1 mouse cellular context compared by ENCODE assay signal in the genomic region with DNA sequence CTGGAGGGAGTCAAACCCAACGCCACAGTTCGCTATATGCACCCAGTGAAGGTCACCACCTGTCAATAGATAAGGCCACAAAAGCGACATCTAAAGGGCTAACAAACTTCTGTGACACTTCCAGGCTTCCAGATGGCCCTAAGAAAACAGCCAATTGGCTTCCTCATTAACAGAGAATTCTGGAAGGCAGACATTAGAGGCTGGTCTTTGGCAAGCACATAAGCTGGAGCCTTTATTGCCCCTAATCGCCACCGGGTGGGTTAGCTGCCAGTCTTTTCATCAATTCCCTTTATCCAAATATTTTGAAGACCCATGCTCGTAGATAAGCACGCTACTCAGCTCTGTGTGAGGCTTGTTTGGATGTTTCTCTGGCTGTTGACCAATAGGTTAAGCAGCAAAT.
TF ChIP-seq lines count a peak whose summit lies in the region.

No protein-coding gene starts in this region.

TF ChIP-seq in CH12.LX, 34 proteins besides CTCF, POLR2A, EP300 and RAD21:
- TF ChIP-seq CHD2 (IDR thresholded peaks at IDR 0.05; ENCODE audit: low read length) (no peak), ZMIZ1 (IDR thresholded peaks at IDR 0.05; ENCODE audit: low read depth, low read length) (no peak), KAT2A (IDR thresholded peaks at IDR 0.05; ENCODE audit: insufficient replicate concordance, low read length) (no peak), ETS1 (conservative IDR thresholded peaks at IDR 0.05; ENCODE audit: low read depth, low read length) (no peak), ELF1 (IDR thresholded peaks at IDR 0.05; ENCODE audit: low read depth, low read length) (no peak), USF1 (IDR thresholded peaks at IDR 0.05; ENCODE audit: low read depth, low read length) (no peak), JUN (IDR thresholded peaks at IDR 0.05; ENCODE audit: insufficient read depth, low read depth, low read length) (no peak), UBTF (IDR thresholded peaks at IDR 0.05; ENCODE audit: low read depth, low read length) (no peak)
TF ChIP-seq in CH12.LX: peak in this region for 0.
